8 mouse cellular contexts compared by ENCODE assay signal in genomic region chr16:21339460-21340081, GRCm38 (mm10).
DNase-seq lines count a peak whose midpoint lies in the region; ATAC-seq lines count a peak whose summit lies in the region.

No protein-coding gene starts in this region.

- WGBS in forebrain, embryonic 15.5 days = 7% methylated on average over 11 of the region's 11 CpGs
- WGBS in midbrain, embryonic 10.5 days = 33% methylated on average over 11 of the region's 11 CpGs

- no peak overlapping the region for H3K4me3 ChIP-seq in forebrain, embryonic 15.5 days
- H3K4me3 ChIP-seq in midbrain, embryonic 10.5 days = no peak overlapping the region

- H3K4me2 ChIP-seq in forebrain, embryonic 15.5 days (replicated peaks) = peak overlapping the region; percentile 30

- intact Hi-C loops in heart, postnatal 36 days (cut with DNase I) = loop anchor here (5.0 kb wide), 1 partner anchor 48 kb away; no protein-coding TSS in a partner anchor

- peaks cover 20% of the 10 kb centered on the region; the same call in 1 of the 2 replicates for H3K27me3 ChIP-seq in forebrain, embryonic 15.5 days
- H3K27me3 ChIP-seq in midbrain, embryonic 10.5 days (ENCODE audit: low read depth, poor library complexity, severe bottlenecking) = peaks cover 51% of the 10 kb centered on the region; the same call in 1 of the 2 replicates

- peak overlapping the region; percentile 92 for H3K27ac ChIP-seq in forebrain, embryonic 15.5 days (replicated peaks)
- H3K27ac ChIP-seq in midbrain, embryonic 10.5 days (replicated peaks) = peak overlapping the region; percentile 81

- ATAC-seq in forebrain, embryonic 15.5 days (replicated peaks) = peak; percentile 95

- H3K36me3 ChIP-seq in forebrain, embryonic 15.5 days = no peaks in the 10 kb centered on the region
- no peaks in the 10 kb centered on the region for H3K36me3 ChIP-seq in midbrain, embryonic 10.5 days

- no peaks in the 10 kb centered on the region for H3K9me3 ChIP-seq in forebrain, embryonic 15.5 days
- no peaks in the 10 kb centered on the region for H3K9me3 ChIP-seq in midbrain, embryonic 10.5 days (replicated peaks)

- peak; percentile 53 for DNase-seq in MN1 (ENCODE audit: low spot score)
- DNase-seq in cerebellum, adult 11-12 months = peak; percentile 60
- peak; percentile 53 to 68 for DNase-seq in heart, postnatal 36 days
- DNase-seq in layer of hippocampus, postnatal 36 days = peak; percentile 53 to 66
- DNase-seq in midbrain, embryonic 10.5 days (ENCODE audit: low spot score) = peak; percentile 36
- peak; percentile 77 for DNase-seq in right cerebral cortex, postnatal 4 days
- DNase-seq in thymus, postnatal 25 days = no peak

- peaks cover 29% of the 10 kb centered on the region for H3K4me1 ChIP-seq in forebrain, embryonic 15.5 days
- peaks cover 16% of the 10 kb centered on the region for H3K4me1 ChIP-seq in midbrain, embryonic 10.5 days

- no peak overlapping the region for H3K9ac ChIP-seq in forebrain, embryonic 15.5 days (replicated peaks)
